Mouse (Mus musculus): ENCODE measurements at regions not wholly inside any gene's neighbourhood (a gene's known extent, or its start where the extent isn't known, plus 50 kb on each side); places are given as distances from the start of the nearest gene placed in this dataset.

- no peak overlapping the region for H3K4me3 ChIP-seq
- no peak for TF ChIP-seq CTCF (IDR thresholded peaks at IDR 0.05)
- no peak overlapping the region for H3K27ac ChIP-seq
- intact Hi-C loops (cut with DNase I) = no loop called here
- no peak for DNase-seq
Measured at GRCm38 (mm10) chr8:12000459-12000789, 160.2 kb downstream of the Tex29 start.

- H3K27ac ChIP-seq = no peak overlapping the region
- no peak for TF ChIP-seq CTCF (IDR thresholded peaks at IDR 0.05)
- intact Hi-C loops (cut with DNase I) = no loop called here
- no peak overlapping the region for H3K4me3 ChIP-seq
- no peak for DNase-seq
Measured at GRCm38 (mm10) chr8:12004241-12004640, 164.0 kb downstream of the Tex29 start.

- DNase-seq = no peak
- TF ChIP-seq CTCF (IDR thresholded peaks at IDR 0.05) = no peak
- intact Hi-C loops (cut with DNase I) = no loop called here
- Histone ChIP-seq H3K4me3 (no peak overlapping the region), H3K27ac (no peak overlapping the region)
Measured at GRCm38 (mm10) chr8:12012769-12013168, 172.5 kb downstream of the Tex29 start.

GRCm38 (mm10) chr8:12017750-12018149 lies 177.5 kb downstream of the Tex29 start:
- no peak for DNase-seq
- TF ChIP-seq CTCF (IDR thresholded peaks at IDR 0.05) = no peak
- Histone ChIP-seq H3K27ac (no peak overlapping the region), H3K4me3 (no peak overlapping the region)
- intact Hi-C loops (cut with DNase I) = no loop called here

- no peak for TF ChIP-seq CTCF (IDR thresholded peaks at IDR 0.05)
- H3K27ac ChIP-seq = no peak overlapping the region
- no peak overlapping the region for H3K4me3 ChIP-seq
- DNase-seq = no peak
- intact Hi-C loops (cut with DNase I) = no loop called here
Measured at GRCm38 (mm10) chr8:12019272-12019671, 179.0 kb downstream of the Tex29 start.

- Histone ChIP-seq H3K27ac (no peak overlapping the region), H3K4me3 (no peak overlapping the region)
- intact Hi-C loops (cut with DNase I) = no loop called here
- DNase-seq = no peak
- TF ChIP-seq CTCF (IDR thresholded peaks at IDR 0.05) = no peak
Measured at GRCm38 (mm10) chr8:12023669-12024390, 183.6 kb downstream of the Tex29 start.

- TF ChIP-seq CTCF (IDR thresholded peaks at IDR 0.05) = no peak
- DNase-seq = no peak
- Histone ChIP-seq H3K27ac (no peak overlapping the region), H3K4me3 (no peak overlapping the region)
- intact Hi-C loops (cut with DNase I) = no loop called here
Measured at GRCm38 (mm10) chr8:12030363-12031116, 190.3 kb downstream of the Tex29 start.

GRCm38 (mm10) chr8:12031796-12032195 lies 191.5 kb downstream of the Tex29 start:
- intact Hi-C loops (cut with DNase I) = no loop called here
- no peak for TF ChIP-seq CTCF (IDR thresholded peaks at IDR 0.05)
- Histone ChIP-seq H3K27ac (no peak overlapping the region), H3K4me3 (no peak overlapping the region)
- no peak for DNase-seq

GRCm38 (mm10) chr8:12032386-12032785 lies 192.1 kb downstream of the Tex29 start:
- intact Hi-C loops (cut with DNase I) = no loop called here
- no peak for TF ChIP-seq CTCF (IDR thresholded peaks at IDR 0.05)
- no peak overlapping the region for H3K4me3 ChIP-seq
- no peak for DNase-seq
- no peak overlapping the region for H3K27ac ChIP-seq

GRCm38 (mm10) chr8:12036349-12036748 lies 196.1 kb downstream of the Tex29 start:
- no peak overlapping the region for H3K4me3 ChIP-seq
- TF ChIP-seq CTCF (IDR thresholded peaks at IDR 0.05) = no peak
- intact Hi-C loops (cut with DNase I) = no loop called here
- DNase-seq = no peak
- no peak overlapping the region for H3K27ac ChIP-seq

GRCm38 (mm10) chr8:12040924-12041323 lies 200.7 kb downstream of the Tex29 start:
- DNase-seq = no peak

GRCm38 (mm10) chr8:12041662-12042061 lies 201.4 kb downstream of the Tex29 start:
- H3K4me3 ChIP-seq = no peak overlapping the region
- DNase-seq = no peak
- intact Hi-C loops (cut with DNase I) = no loop called here
- H3K27ac ChIP-seq = no peak overlapping the region
- no peak for TF ChIP-seq CTCF (IDR thresholded peaks at IDR 0.05)

More at GRCm38 (mm10) chr8:12040924-12041323, 200.7 kb downstream of the Tex29 start:
- TF ChIP-seq CTCF (IDR thresholded peaks at IDR 0.05) = no peak
- intact Hi-C loops (cut with DNase I) = no loop called here
- Histone ChIP-seq H3K27ac (no peak overlapping the region), H3K4me3 (no peak overlapping the region)

GRCm38 (mm10) chr8:12050841-12051240 lies 210.6 kb downstream of the Tex29 start:
- intact Hi-C loops (cut with DNase I) = no loop called here

GRCm38 (mm10) chr8:12051357-12051756 lies 211.1 kb downstream of the Tex29 start:
- no peak for DNase-seq
- no peak for TF ChIP-seq CTCF (IDR thresholded peaks at IDR 0.05)
- Histone ChIP-seq H3K27ac (no peak overlapping the region), H3K4me3 (no peak overlapping the region)
- intact Hi-C loops (cut with DNase I) = no loop called here

More at GRCm38 (mm10) chr8:12050841-12051240, 210.6 kb downstream of the Tex29 start:
- no peak overlapping the region for H3K27ac ChIP-seq
- no peak for DNase-seq
- no peak overlapping the region for H3K4me3 ChIP-seq
- TF ChIP-seq CTCF (IDR thresholded peaks at IDR 0.05) = no peak
